Mouse (Mus musculus) cerebellum, adult 2 months (tissue): ENCODE results near the gene Cage1. TPM values are rescaled to one million over a fixed set of nuclear protein-coding genes. Genes with fewer than 3 reads are reported as not detected.

Experiments used
- DNase-seq, 2 experiments: peaks; one replicate each; pipeline ENCODE4 v3.0.0; 2021
- H3K27ac ChIP-seq: fragments of 200-500 bp; 2 replicates; pipeline ENCODE4 v1.5.1; 2012; ENCODE audit warnings: low read length, control low read depth, inconsistent platforms; ENCODE audit not compliant: insufficient read depth
- H3K27me3 ChIP-seq: fragments of 200-500 bp; 2 replicates; pipeline ENCODE4 v1.6.1; 2012; ENCODE audit warnings: inconsistent platforms, mild to moderate bottlenecking, low read length, moderate library complexity; ENCODE audit not compliant: control insufficient read depth, insufficient read depth
- H3K4me1 ChIP-seq: fragments of 200-500 bp; 2 replicates; pipeline ENCODE4 v1.6.1; 2011; ENCODE audit warnings: low read length; ENCODE audit not compliant: control insufficient read depth, insufficient read depth
- H3K4me3 ChIP-seq: fragments of 200-500 bp; replicated peaks from 2 replicates; pipeline ENCODE3; 2011; ENCODE audit warnings: mild to moderate bottlenecking, low read depth, low read length, control low read depth; ENCODE audit not compliant: insufficient read depth
- CTCF ChIP-seq: fragments of 200-500 bp; IDR thresholded peaks from 2 replicates; pipeline ENCODE4 v1.5.1; 2011; ENCODE audit warnings: low read depth, mild to moderate bottlenecking, control low read depth, low read length, moderate library complexity, borderline replicate concordance; ENCODE audit not compliant: insufficient read depth
- POLR2A ChIP-seq: fragments of 200-500 bp; IDR thresholded peaks from 2 replicates; pipeline ENCODE4 v1.6.1; 2011; ENCODE audit warnings: low read length, control low read depth, borderline replicate concordance; ENCODE audit not compliant: insufficient read depth
- WGBS: fragments of 180-500 bp; shearing (Covaris S2); methylation state at CpG from one replicate; pipeline ENCODE4 v1.1.7; 2018; 5-methylcytosine and 5-hydroxymethylcytosine counted together
- polyA plus RNA-seq: library from polyadenylated mRNA; depleted of rRNA; stranded (reverse); fragments of >200 nt; gene quantifications from 2 replicates; pipeline ENCODE4 v1.2.3, GENCODE M21; 2012

The Cage1 gene
- polyA plus RNA-seq, 1 experiment = 0.82 TPM

DNA sequence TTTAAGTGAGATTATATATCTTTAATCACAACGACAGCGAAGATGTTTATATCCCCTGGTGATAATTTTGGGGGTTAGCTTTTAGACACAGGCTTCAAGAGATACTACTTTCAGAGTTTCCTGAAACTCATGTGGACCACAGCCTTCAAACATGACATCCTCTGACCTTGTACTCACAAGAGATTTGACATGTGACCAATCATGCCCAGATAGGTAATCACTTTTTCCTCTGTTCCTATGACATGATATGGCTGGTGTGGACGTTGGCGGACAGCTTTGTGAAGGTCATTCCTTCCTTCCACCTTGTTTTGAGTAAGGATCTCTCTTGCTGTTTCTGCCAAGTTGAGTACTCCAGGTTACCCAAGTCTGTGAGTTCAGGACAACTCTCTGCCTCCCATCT is 8.5 kb downstream of the Cage1 start:
- no peaks in the 10 kb centered on the region for H3K4me1 ChIP-seq
- no peak overlapping the region for H3K4me3 ChIP-seq
- H3K27ac ChIP-seq = no peak overlapping the region
- H3K27me3 ChIP-seq = no peaks in the 10 kb centered on the region
- no peak for DNase-seq
- 85% methylated on average over 4 of the region's 4 CpGs for WGBS
- TF ChIP-seq CTCF = no peak
- TF ChIP-seq POLR2A = no peak

DNA sequence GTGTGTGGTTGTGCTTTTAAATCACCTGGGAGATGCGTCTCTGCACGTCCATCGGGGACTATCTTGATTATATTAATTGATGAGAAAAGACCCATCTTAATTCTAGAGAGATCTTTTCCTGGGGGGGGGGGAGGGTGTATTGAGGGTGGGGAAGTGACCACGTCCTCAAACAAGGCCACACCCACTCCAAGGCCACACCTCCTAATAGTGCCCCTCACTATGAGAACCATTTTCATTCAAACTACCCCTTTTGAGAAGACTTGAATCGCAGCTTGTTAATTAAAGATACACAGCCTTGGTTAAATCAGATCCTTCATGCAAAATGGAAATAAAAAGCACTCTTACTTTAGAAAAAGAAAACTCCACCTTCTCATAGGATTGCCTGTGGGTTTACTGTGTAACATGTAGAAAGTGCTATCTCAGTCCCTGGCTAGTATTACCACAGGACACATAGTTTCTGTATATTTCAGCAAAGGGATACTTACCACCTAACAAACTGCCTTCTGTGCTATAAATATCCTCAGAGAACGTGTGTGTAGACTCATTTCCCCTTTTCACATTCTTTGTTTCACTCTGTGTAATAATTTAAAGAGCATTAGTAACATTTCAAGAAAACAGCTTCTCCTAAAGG is 9.1 kb downstream of the Cage1 start:
- no peak for DNase-seq
- WGBS = 64% methylated on average over 6 of the region's 6 CpGs
- TF ChIP-seq CTCF = no peak
- no peak for TF ChIP-seq POLR2A

DNA sequence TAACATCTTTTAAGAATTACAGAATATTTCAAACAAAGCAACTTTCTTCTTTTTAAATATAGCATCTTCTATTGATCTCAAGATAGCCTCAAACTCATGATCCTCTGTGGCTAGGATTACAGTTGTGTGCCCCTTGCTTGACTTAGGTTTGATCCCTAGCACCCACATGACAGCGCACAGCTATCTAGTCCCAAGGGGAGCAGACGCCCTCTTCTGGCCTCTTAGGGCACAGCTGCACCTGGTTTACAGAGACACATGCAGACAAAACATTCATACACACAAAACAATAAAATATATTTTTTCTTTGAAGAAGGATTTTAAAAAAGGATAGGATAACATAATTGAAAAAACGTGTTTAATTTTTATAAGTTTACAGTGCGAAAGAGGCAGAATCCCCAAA is 11.0 kb downstream of the Cage1 start:
- Histone ChIP-seq H3K4me3 (no peak overlapping the region), H3K27me3 (no peaks in the 10 kb centered on the region), H3K4me1 (no peaks in the 10 kb centered on the region), H3K27ac (no peak overlapping the region)
- TF ChIP-seq POLR2A (no peak), CTCF (no peak; the same call in 1 of the 2 replicates)
- 42% methylated on average over 4 of the region's 4 CpGs for WGBS
- DNase-seq = no peak

More for the DNA sequence above, 9.1 kb downstream of the Cage1 start:
- Histone ChIP-seq H3K27ac (no peak overlapping the region), H3K27me3 (no peaks in the 10 kb centered on the region), H3K4me1 (no peaks in the 10 kb centered on the region), H3K4me3 (no peak overlapping the region)

DNA sequence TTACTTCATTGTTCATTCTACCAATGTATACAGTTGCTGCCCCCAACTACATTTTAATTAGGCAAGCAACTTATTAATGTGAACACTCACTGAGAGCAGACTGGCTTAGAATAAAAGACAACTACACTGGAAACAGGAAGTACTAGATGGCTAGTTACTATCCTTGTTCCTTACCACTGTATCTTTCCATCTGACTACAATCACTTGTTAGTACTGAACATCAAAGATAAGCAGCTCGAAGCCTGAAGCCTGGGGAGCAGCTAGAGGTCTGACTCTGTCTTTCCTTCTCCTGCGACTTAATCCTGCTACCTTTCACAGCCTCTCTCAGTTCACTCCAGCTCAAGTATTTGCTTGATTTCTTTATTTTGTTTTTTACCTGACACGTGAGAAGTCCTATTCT is 18.1 kb downstream of the Cage1 start:
- TF ChIP-seq CTCF (no peak), POLR2A (no peak)
- DNase-seq = no peak
- Histone ChIP-seq H3K27me3 (no peaks in the 10 kb centered on the region), H3K27ac (no peak overlapping the region), H3K4me3 (no peak overlapping the region), H3K4me1 (no peaks in the 10 kb centered on the region)
- WGBS = 74% methylated on average over 3 of the region's 3 CpGs

DNA sequence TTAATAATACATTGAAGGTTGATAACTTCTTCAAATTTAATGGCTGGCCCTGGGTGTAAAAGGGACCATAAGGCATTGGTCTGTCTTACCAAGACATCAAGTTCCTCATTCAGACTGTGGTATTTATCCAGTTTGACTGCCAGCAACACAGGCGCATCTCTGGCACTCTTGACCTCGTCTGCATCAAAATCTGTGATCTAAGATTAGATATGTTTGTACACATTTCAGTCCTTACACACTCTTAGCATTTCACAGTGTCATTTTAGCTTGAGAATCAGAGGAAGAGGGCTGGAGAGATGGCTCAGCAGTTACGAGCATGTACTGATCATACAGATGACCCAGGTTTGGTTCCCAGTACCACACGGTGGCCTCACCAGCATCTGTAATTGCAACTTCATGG is 21.3 kb downstream of the Cage1 start:
- TF ChIP-seq CTCF = no peak
- TF ChIP-seq POLR2A = no peak
- Histone ChIP-seq H3K4me1 (no peaks in the 10 kb centered on the region), H3K27ac (no peak overlapping the region), H3K27me3 (no peaks in the 10 kb centered on the region), H3K4me3 (no peak overlapping the region)
- DNase-seq = no peak
- 89% methylated on average over 4 of the region's 4 CpGs for WGBS

DNA sequence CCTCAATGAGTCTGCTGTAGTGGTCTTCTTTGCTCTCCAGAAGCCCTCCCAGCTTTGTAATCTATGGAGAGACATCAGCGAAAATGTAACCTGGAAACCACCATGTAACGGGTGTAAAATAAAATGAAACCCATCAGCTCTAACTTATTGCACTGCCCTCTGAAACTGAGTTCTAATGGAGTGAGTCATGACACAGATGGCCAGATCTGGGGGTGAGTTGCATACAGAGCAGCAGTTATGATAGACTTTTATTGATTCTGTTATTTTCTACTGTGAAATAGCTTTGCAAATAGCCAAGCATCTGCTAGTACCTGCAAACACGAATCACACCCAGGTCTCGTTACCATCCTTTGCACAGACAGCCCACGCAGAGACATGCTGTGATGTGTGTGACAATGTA is 24.4 kb downstream of the Cage1 start:
- no peaks in the 10 kb centered on the region for H3K27me3 ChIP-seq
- TF ChIP-seq POLR2A (no peak), CTCF (no peak)
- no peak for DNase-seq
- 85% methylated on average over 5 of the region's 5 CpGs for whole genome bisulfite sequencing
- H3K4me1 ChIP-seq = no peaks in the 10 kb centered on the region
- H3K4me3 ChIP-seq = no peak overlapping the region
- H3K27ac ChIP-seq = no peak overlapping the region

DNA sequence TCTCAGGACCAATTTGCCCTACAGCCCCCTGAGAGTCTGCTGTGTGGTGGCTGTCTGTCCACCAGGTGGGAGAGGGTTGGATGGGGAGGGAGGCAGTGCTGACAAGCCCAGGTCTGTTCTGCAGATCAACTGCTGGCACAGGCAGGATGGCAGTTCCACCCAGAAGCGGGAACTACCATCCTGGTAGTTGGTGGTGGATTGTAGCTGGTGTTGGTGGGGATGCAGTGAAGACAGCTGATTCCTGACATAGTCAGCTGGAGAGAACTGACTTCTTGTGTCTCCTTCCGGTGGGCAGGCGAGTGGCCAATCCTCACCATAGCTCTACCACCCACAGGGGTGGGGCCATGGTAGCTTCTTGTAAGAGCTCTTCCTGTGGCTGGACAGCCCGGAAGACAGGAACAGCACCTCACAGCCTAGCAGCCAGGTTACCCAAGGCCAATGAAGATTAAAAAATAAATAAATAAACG is 26.4 kb downstream of the Cage1 start:
- H3K27ac ChIP-seq = no peak overlapping the region
- no peak for DNase-seq
- WGBS = 63% methylated on average over 5 of the region's 5 CpGs

DNA sequence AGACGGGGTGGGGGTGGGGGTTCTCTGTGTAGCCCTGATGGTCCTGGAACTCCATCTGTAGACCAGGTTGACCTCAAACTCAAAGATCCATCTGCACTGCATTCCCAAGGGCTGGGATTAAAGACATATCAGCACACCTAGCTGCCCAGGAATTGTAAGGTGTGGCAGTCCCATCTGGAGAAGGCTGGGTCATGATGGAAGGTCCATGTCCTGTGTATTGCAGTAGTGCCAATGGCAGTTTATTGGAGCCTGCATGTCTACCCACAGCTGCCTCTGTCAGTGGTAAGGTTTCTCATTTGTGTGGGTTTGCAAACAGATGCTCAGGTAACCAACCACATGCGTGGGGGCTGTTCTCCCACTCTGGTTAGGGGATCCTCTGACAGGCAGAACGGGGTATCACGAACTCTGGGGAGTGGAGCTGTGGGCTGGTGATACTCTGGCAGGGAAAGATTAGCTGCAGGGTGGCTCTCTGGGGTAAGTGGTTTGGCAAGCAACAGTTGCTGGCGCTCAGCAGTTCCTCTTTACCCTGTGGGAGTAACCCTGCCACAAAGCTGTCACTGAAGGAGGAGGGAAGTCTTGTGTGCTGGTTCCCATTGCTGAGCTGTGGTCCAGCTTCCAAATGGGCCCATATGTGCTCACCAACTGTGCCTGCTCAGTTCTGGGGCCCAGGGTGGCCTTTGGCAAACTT is 27.0 kb downstream of the Cage1 start:
- no peak for DNase-seq
- Histone ChIP-seq H3K4me1 (no peaks in the 10 kb centered on the region), H3K4me3 (no peak overlapping the region), H3K27me3 (no peaks in the 10 kb centered on the region), H3K27ac (no peak overlapping the region)
- TF ChIP-seq POLR2A = no peak
- TF ChIP-seq CTCF = no peak
- WGBS = 60% methylated on average over 5 of the region's 5 CpGs

More for the DNA sequence above, 26.4 kb downstream of the Cage1 start:
- no peaks in the 10 kb centered on the region for H3K4me1 ChIP-seq
- H3K27me3 ChIP-seq = no peaks in the 10 kb centered on the region
- TF ChIP-seq CTCF (no peak), POLR2A (no peak)
- H3K4me3 ChIP-seq = no peak overlapping the region
